Mouse (Mus musculus): ENCODE results near the gene Hdac8. TPM values are rescaled to one million over a fixed set of nuclear protein-coding genes. Genes with fewer than 3 reads are reported as not detected.

Gene Hdac8
- polyA plus RNA-seq (2014; fragmentation: Nextera tagmentation; extraction: Ambion mirVana), result 2.2 and 2.6 TPM in 2 replicates

DNA sequence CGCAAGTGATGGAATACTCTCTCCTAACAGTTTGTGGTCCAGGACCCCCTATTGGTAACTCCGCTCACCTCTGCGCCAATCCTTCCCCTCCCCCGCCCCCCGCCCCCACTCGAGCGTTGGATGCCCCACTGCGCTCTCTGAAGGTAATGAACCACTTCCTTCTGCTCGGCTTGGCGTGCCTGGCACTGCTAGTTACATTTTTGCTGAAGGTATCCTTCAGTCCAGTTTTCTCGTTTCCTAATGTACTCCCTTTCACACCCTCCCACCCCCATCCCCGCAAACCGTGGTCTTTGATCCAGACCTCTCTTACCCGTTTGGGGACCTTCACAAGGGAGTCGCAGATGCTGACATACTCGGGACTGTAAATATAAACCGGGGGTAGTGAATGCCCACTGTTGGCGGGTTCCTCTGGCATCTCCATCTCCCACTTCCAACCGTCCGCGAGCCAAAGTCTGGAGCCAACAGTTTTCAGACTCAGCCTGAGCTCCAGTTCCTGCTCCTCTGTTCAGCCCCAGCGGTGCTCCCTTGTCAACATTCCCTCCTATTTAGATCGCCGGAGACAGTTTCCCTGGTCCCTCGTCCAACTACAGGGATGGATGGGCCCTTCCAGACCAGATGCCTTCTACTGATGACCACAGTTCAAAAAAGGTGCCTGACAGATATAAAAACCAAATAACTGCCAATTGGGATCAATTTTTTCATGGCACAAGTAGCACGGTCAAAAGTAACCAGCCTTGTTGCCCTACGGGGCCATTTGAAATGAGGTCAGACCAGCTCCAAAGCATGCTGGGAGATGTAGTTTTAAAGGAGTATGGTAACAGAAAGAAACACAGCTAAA, at the start of gene Hdac8:
Hdac8 (minus strand) TSS at position 716 of the 838 bp plus-strand sequence.
- H3K9ac ChIP-seq (replicated peaks; ENCODE audit: low read length), result peak within 1 kb of the TSS; percentile 43; the same call in 1 of the 2 replicates
- H3K27me3 ChIP-seq (ENCODE audit: control insufficient read depth, insufficient read depth, low read length), result 0 out of 2 replicates have a peak, but pooled peaks cover 2% of the 10 kb centered on the region
- H3K4me3 ChIP-seq (replicated peaks; ENCODE audit: low read depth, low read length), result peak within 1 kb of the TSS; percentile 47
- peak within 1 kb of the TSS; percentile 56 for H3K4me2 ChIP-seq (ENCODE audit: low read length)
- peak; percentile 85 for ATAC-seq (ENCODE audit: low FRiP score, low TSS enrichment)
- H3K9me3 ChIP-seq (ENCODE audit: control insufficient read depth, low read length), result no peaks in the 10 kb centered on the region
- H3K4me1 ChIP-seq (ENCODE audit: control insufficient read depth, insufficient read depth, low read length), result 0 out of 2 replicates have a peak, but pooled peaks cover 3% of the 10 kb centered on the region
- WGBS, result 16% methylated on average over 27 of the region's 27 CpGs
- no peaks in the 10 kb centered on the region for H3K36me3 ChIP-seq (ENCODE audit: control insufficient read depth, insufficient read depth, low read length)
- H3K27ac ChIP-seq (replicated peaks; ENCODE audit: low read depth, low read length), result 0 out of 2 replicates have a peak within 1 kb of the TSS, but pooled peaks have one; percentile 49
- DNase-seq, result peak; percentile 80

DNA sequence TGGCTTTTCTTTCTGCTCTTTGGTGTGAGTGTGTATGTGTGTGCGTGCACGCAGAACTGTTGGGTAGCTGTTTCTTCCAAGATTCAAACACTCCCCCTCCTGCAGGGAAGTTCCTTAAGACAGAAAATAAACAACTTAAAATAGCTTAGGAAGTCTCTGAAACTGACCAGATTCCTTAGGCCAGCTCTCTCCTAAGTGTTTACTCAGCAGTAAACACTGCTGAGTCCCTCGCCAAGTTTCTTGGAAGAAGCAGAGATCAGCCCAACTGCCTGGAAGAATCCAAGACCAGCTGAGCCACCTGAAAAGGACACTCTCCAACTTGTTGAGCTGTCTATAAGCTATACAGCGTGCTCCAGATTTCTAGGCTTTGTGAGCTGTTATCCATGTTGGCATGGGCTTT, 4.0 kb upstream of the Hdac8 start:
- Histone ChIP-seq H3K4me2 (ENCODE audit: low read length) (no peak overlapping the region), H3K9me3 (ENCODE audit: control insufficient read depth, low read length) (no peaks in the 10 kb centered on the region), H3K4me3 (replicated peaks; ENCODE audit: low read depth, low read length) (no peak overlapping the region), H3K27ac (replicated peaks; ENCODE audit: low read depth, low read length) (no peak overlapping the region), H3K27me3 (ENCODE audit: control insufficient read depth, insufficient read depth, low read length) (peaks cover 5% of the 10 kb centered on the region; the same call in 1 of the 2 replicates), H3K9ac (replicated peaks; ENCODE audit: low read length) (no peak overlapping the region), H3K36me3 (ENCODE audit: control insufficient read depth, insufficient read depth, low read length) (no peaks in the 10 kb centered on the region), H3K4me1 (ENCODE audit: control insufficient read depth, insufficient read depth, low read length) (0 out of 2 replicates have a peak, but pooled peaks cover 1% of the 10 kb centered on the region)
- WGBS, result 88% methylated on average over 4 of the region's 4 CpGs
- no peak for DNase-seq
- no peak for ATAC-seq (ENCODE audit: low FRiP score, low TSS enrichment)

GRCm38 (mm10) chrX:102504179-102504578, 980 bp downstream of the Hdac8 start:
- 30% methylated on average over 10 of the region's 10 CpGs for WGBS
- Histone ChIP-seq H3K4me3 (replicated peaks; ENCODE audit: low read depth, low read length) (peak overlapping the region; percentile 47), H3K4me2 (ENCODE audit: low read length) (peak overlapping the region; percentile 56), H3K4me1 (ENCODE audit: control insufficient read depth, insufficient read depth, low read length) (0 out of 2 replicates have a peak, but pooled peaks cover 3% of the 10 kb centered on the region), H3K9me3 (ENCODE audit: control insufficient read depth, low read length) (no peaks in the 10 kb centered on the region), H3K27me3 (ENCODE audit: control insufficient read depth, insufficient read depth, low read length) (0 out of 2 replicates have a peak, but pooled peaks cover 2% of the 10 kb centered on the region), H3K36me3 (ENCODE audit: control insufficient read depth, insufficient read depth, low read length) (no peaks in the 10 kb centered on the region), H3K27ac (replicated peaks; ENCODE audit: low read depth, low read length) (no peak overlapping the region), H3K9ac (replicated peaks; ENCODE audit: low read length) (peak overlapping the region; percentile 43; the same call in 1 of the 2 replicates)
- ATAC-seq (ENCODE audit: low FRiP score, low TSS enrichment), result no peak
- no peak for DNase-seq

DNA sequence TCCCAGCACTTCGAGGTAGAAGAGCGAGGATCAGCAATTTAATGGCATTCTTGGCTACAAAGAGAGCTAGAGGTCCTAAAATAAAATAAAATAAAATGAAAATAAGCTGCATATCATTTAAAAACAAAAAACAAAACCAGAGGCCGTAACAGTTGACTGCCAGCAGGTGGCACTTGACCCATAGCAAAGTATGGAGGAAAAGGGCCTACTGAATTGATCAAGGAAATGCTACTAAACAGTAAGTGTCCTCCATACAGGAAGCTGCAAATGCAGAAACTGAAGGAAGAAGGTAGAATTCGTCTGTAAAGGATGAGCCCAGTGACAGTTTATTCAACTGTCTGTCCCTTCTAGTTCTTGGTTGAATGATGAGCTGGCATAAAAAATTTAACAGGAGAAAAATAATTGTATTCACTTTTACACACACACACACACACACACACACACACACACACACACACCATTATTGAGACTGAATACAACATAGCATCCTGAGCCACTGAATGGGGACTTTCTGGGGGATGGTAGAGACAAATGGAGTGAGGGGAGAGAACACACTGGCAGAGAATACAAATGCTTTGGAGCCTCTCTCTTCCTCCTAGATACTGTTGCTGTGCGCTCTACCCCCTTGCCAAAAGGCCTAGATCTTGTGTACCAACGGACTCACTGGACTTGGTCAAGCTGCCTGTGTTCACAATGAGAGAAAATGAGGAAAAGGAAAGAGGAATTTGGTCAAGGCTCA, 11.0 kb downstream of the Hdac8 start:
- Histone ChIP-seq H3K9ac (replicated peaks; ENCODE audit: low read length) (no peak overlapping the region), H3K9me3 (ENCODE audit: control insufficient read depth, low read length) (no peaks in the 10 kb centered on the region), H3K27me3 (ENCODE audit: control insufficient read depth, insufficient read depth, low read length) (no peaks in the 10 kb centered on the region), H3K4me1 (ENCODE audit: control insufficient read depth, insufficient read depth, low read length) (no peaks in the 10 kb centered on the region), H3K4me3 (replicated peaks; ENCODE audit: low read depth, low read length) (no peak overlapping the region), H3K4me2 (ENCODE audit: low read length) (no peak overlapping the region), H3K36me3 (ENCODE audit: control insufficient read depth, insufficient read depth, low read length) (no peaks in the 10 kb centered on the region), H3K27ac (replicated peaks; ENCODE audit: low read depth, low read length) (no peak overlapping the region)
- ATAC-seq (ENCODE audit: low FRiP score, low TSS enrichment) (no peak), DNase-seq (peak; percentile 66)
- WGBS, result 69% methylated on average over 6 of the region's 6 CpGs

GRCm38 (mm10) chrX:102485575-102485974, 19.6 kb downstream of the Hdac8 start:
- WGBS, result 80% methylated on average over 7 of the region's 7 CpGs
- H3K4me2 ChIP-seq (ENCODE audit: low read length), result no peak overlapping the region
- ATAC-seq (ENCODE audit: low FRiP score, low TSS enrichment), result no peak

DNA sequence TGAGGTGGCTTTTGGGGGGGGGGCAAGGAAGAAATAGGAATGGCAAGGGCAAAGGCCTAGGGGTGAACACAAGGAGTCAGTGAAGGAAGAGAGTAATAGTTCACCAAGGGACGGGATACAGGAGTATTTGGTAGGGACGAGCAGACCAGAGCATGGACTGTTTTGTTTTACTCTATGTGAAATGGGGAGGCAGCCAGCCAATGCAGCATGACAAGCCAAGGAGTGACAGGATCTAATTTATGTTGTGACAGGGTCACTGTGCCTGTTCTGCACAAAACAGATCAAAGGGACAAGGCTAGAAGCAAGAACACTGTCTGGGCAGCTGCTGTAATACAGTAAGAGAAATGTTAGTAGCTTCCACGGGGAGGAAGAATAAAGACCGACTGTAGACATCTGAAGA, 25.5 kb downstream of the Hdac8 start:
- no peak overlapping the region for H3K27ac ChIP-seq (replicated peaks; ENCODE audit: low read depth, low read length)
- ATAC-seq (ENCODE audit: low FRiP score, low TSS enrichment) (no peak), DNase-seq (no peak)
- no peaks in the 10 kb centered on the region for H3K9me3 ChIP-seq (ENCODE audit: control insufficient read depth, low read length)
- H3K9ac ChIP-seq (replicated peaks; ENCODE audit: low read length), result no peak overlapping the region
- no peak overlapping the region for H3K4me2 ChIP-seq (ENCODE audit: low read length)
- H3K4me3 ChIP-seq (replicated peaks; ENCODE audit: low read depth, low read length), result no peak overlapping the region
- 82% methylated on average over 4 of the region's 4 CpGs for WGBS
- H3K4me1 ChIP-seq (ENCODE audit: control insufficient read depth, insufficient read depth, low read length), result no peaks in the 10 kb centered on the region
- H3K27me3 ChIP-seq (ENCODE audit: control insufficient read depth, insufficient read depth, low read length), result no peaks in the 10 kb centered on the region
- H3K36me3 ChIP-seq (ENCODE audit: control insufficient read depth, insufficient read depth, low read length), result no peaks in the 10 kb centered on the region

More at GRCm38 (mm10) chrX:102485575-102485974, 19.6 kb downstream of the Hdac8 start:
- no peaks in the 10 kb centered on the region for H3K36me3 ChIP-seq (ENCODE audit: control insufficient read depth, insufficient read depth, low read length)
- H3K9ac ChIP-seq (replicated peaks; ENCODE audit: low read length), result no peak overlapping the region
- no peaks in the 10 kb centered on the region for H3K4me1 ChIP-seq (ENCODE audit: control insufficient read depth, insufficient read depth, low read length)
- H3K27me3 ChIP-seq (ENCODE audit: control insufficient read depth, insufficient read depth, low read length), result no peaks in the 10 kb centered on the region
- DNase-seq, result no peak
- no peak overlapping the region for H3K4me3 ChIP-seq (replicated peaks; ENCODE audit: low read depth, low read length)
- H3K27ac ChIP-seq (replicated peaks; ENCODE audit: low read depth, low read length), result no peak overlapping the region
- H3K9me3 ChIP-seq (ENCODE audit: control insufficient read depth, low read length), result no peaks in the 10 kb centered on the region

GRCm38 (mm10) chrX:102478965-102479364, 26.2 kb downstream of the Hdac8 start:
- DNase-seq, result peak; percentile 85
- WGBS, result 35% methylated on average over 4 of the region's 4 CpGs

DNA sequence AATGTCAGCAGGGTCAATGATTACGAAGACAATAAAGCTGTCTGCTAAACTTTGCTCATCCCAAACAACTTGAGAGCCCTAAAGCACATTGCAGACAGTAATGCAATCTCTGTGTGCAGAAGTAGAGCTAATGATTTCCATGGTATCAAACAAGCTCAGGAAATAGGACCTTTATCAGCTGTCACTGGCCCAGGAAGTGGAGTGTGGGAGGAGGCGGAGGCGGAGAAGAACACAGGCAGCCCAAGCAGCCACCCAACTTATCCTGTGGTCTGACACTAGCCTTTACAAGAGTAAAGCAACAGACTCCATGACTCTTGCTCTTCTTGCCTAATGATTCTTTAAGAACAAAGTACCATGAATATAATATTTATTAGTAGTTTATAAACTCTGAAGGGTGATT, 26.7 kb downstream of the Hdac8 start:
- 90% methylated on average over 3 of the region's 3 CpGs for WGBS
- Histone ChIP-seq H3K9ac (replicated peaks; ENCODE audit: low read length) (no peak overlapping the region), H3K4me3 (replicated peaks; ENCODE audit: low read depth, low read length) (no peak overlapping the region), H3K4me1 (ENCODE audit: control insufficient read depth, insufficient read depth, low read length) (no peaks in the 10 kb centered on the region), H3K4me2 (ENCODE audit: low read length) (no peak overlapping the region), H3K27me3 (ENCODE audit: control insufficient read depth, insufficient read depth, low read length) (no peaks in the 10 kb centered on the region), H3K9me3 (ENCODE audit: control insufficient read depth, low read length) (no peaks in the 10 kb centered on the region), H3K27ac (replicated peaks; ENCODE audit: low read depth, low read length) (no peak overlapping the region), H3K36me3 (ENCODE audit: control insufficient read depth, insufficient read depth, low read length) (no peaks in the 10 kb centered on the region)
- ATAC-seq (ENCODE audit: low FRiP score, low TSS enrichment) (no peak), DNase-seq (no peak)

More at GRCm38 (mm10) chrX:102478965-102479364, 26.2 kb downstream of the Hdac8 start:
- no peaks in the 10 kb centered on the region for H3K9me3 ChIP-seq (ENCODE audit: control insufficient read depth, low read length)
- H3K4me3 ChIP-seq (replicated peaks; ENCODE audit: low read depth, low read length), result no peak overlapping the region
- no peak overlapping the region for H3K27ac ChIP-seq (replicated peaks; ENCODE audit: low read depth, low read length)
- no peak overlapping the region for H3K4me2 ChIP-seq (ENCODE audit: low read length)
- no peaks in the 10 kb centered on the region for H3K36me3 ChIP-seq (ENCODE audit: control insufficient read depth, insufficient read depth, low read length)
- H3K27me3 ChIP-seq (ENCODE audit: control insufficient read depth, insufficient read depth, low read length), result no peaks in the 10 kb centered on the region
- no peak overlapping the region for H3K9ac ChIP-seq (replicated peaks; ENCODE audit: low read length)
- ATAC-seq (ENCODE audit: low FRiP score, low TSS enrichment), result no peak
- no peaks in the 10 kb centered on the region for H3K4me1 ChIP-seq (ENCODE audit: control insufficient read depth, insufficient read depth, low read length)

Measured in midbrain, embryonic 14.5 days (tissue).